ENCODE assay signal across 24 mouse cellular contexts in genomic region chr5:28568417-28568816, GRCm38 (mm10).
A peak's percentile ranks its signal among the peaks of the same experiment; 100 is the strongest.
DNase-seq lines count a peak whose midpoint lies in the region; ATAC-seq and TF ChIP-seq lines count a peak whose summit lies in the region.
"Had no signal": no experiment of that assay in that cellular context is flagged by ENCODE, and none has a peak within 500 bp of the region (broad histone marks: within the 10 kb centered on the region; RNA-seq: fewer than 3 reads in every experiment).

No protein-coding gene starts in this region.

- no peaks in the 10 kb centered on the region for H3K9me3 ChIP-seq in midbrain, embryonic 10.5 days (replicated peaks)
- H3K9me3 ChIP-seq in midbrain, embryonic 15.5 days = no peaks in the 10 kb centered on the region
- H3K9me3 ChIP-seq in hindbrain, embryonic 14.5 days (ENCODE audit: control insufficient read depth, low read length) = no peaks in the 10 kb centered on the region
- no peaks in the 10 kb centered on the region for H3K9me3 ChIP-seq in midbrain, postnatal 0 days (ENCODE audit: low read length)
- H3K9me3 ChIP-seq in intestine, embryonic 15.5 days = no peaks in the 10 kb centered on the region
- H3K9me3 ChIP-seq: forebrain, embryonic 10.5 days; limb, embryonic 12.5 days; liver, embryonic 13.5 days; midbrain, embryonic 12.5 days had no signal

- no peak for TF ChIP-seq CTCF in midbrain, postnatal 0 days (IDR thresholded peaks at IDR 0.05)

- no peaks in the 10 kb centered on the region for H3K27me3 ChIP-seq in midbrain, embryonic 10.5 days (ENCODE audit: low read depth, poor library complexity, severe bottlenecking)
- H3K27me3 ChIP-seq in midbrain, embryonic 15.5 days (replicated peaks) = no peaks in the 10 kb centered on the region
- no peaks in the 10 kb centered on the region for H3K27me3 ChIP-seq in hindbrain, embryonic 14.5 days (ENCODE audit: control insufficient read depth, insufficient read depth, low read length)
- H3K27me3 ChIP-seq in midbrain, postnatal 0 days (ENCODE audit: insufficient read depth, low read length) = no peaks in the 10 kb centered on the region
- no peaks in the 10 kb centered on the region for H3K27me3 ChIP-seq in intestine, embryonic 15.5 days (replicated peaks)
- H3K27me3 ChIP-seq: limb, embryonic 12.5 days; liver, embryonic 13.5 days; midbrain, embryonic 12.5 days had no signal

- peak; percentile 46 for DNase-seq in adrenal gland, adult 2 months
- no peak for DNase-seq in adrenal gland, adult 18-20 months (ENCODE audit: low spot score in 2 of 2)
- no peak for DNase-seq in midbrain, embryonic 10.5 days (ENCODE audit: low spot score)
- DNase-seq in hindbrain, embryonic 14.5 days (ENCODE audit: low spot score) = no peak
- peak; percentile 12 for DNase-seq in midbrain, postnatal 0 days (ENCODE audit: low spot score)
- no peak for DNase-seq in thymus, postnatal 25 days
- DNase-seq: cerebellum, adult 11 months; cerebellum, postnatal 10 days; gastrocnemius, postnatal 10 days; heart, adult 18-20 months; heart, postnatal 36 days; kidney, postnatal 36 days; liver, embryonic 13.5 days; lung, embryonic 14.5 days; lung, postnatal 4 days; thymus, postnatal 14 days had no signal

- no peak overlapping the region for H3K9ac ChIP-seq in midbrain, embryonic 15.5 days
- H3K9ac ChIP-seq in hindbrain, embryonic 14.5 days = no peak overlapping the region
- no peak overlapping the region for H3K9ac ChIP-seq in midbrain, postnatal 0 days (replicated peaks; ENCODE audit: low read length, poor library complexity, severe bottlenecking)
- H3K9ac ChIP-seq in intestine, embryonic 15.5 days = no peak overlapping the region
- H3K9ac ChIP-seq: limb, embryonic 12.5 days; liver, embryonic 13.5 days; lung, embryonic 14.5 days; midbrain, embryonic 12.5 days had no signal

- H3K27ac ChIP-seq in midbrain, embryonic 10.5 days (replicated peaks) = peak overlapping the region; percentile 28
- H3K27ac ChIP-seq in midbrain, embryonic 15.5 days = no peak overlapping the region
- no peak overlapping the region for H3K27ac ChIP-seq in hindbrain, embryonic 14.5 days
- no peak overlapping the region; the same call in 1 of the 2 replicates for H3K27ac ChIP-seq in midbrain, postnatal 0 days (ENCODE audit: low read depth, low read length)
- H3K27ac ChIP-seq in intestine, embryonic 15.5 days = no peak overlapping the region
- H3K27ac ChIP-seq: forebrain, embryonic 10.5 days; limb, embryonic 12.5 days; liver, embryonic 13.5 days; midbrain, embryonic 12.5 days had no signal

- no peak; the same call in 1 of the 2 replicates for ATAC-seq in midbrain, embryonic 15.5 days (replicated peaks)
- ATAC-seq in hindbrain, embryonic 14.5 days (ENCODE audit: low FRiP score) = peak; percentile 27; the same call in 1 of the 2 replicates
- ATAC-seq in midbrain, postnatal 0 days (ENCODE audit: low FRiP score) = no peak
- no peak for ATAC-seq in intestine, embryonic 15.5 days
- ATAC-seq: activated CD4-positive, CD25-positive, alpha-beta regulatory T cell, adult 4 months; CD4-positive, CD25-positive, alpha-beta regulatory T cell, adult 4 months; intestine, embryonic 16.5 days had no signal

- H3K4me1 ChIP-seq in midbrain, embryonic 10.5 days = peaks cover 31% of the 10 kb centered on the region
- H3K4me1 ChIP-seq in midbrain, embryonic 15.5 days = no peaks in the 10 kb centered on the region
- 0 out of 2 replicates have a peak, but pooled peaks cover 6% of the 10 kb centered on the region for H3K4me1 ChIP-seq in hindbrain, embryonic 14.5 days (replicated peaks; ENCODE audit: control insufficient read depth, insufficient read depth, low read length)
- H3K4me1 ChIP-seq in midbrain, postnatal 0 days (ENCODE audit: insufficient read depth, low read length) = 0 out of 2 replicates have a peak, but pooled peaks cover 6% of the 10 kb centered on the region
- H3K4me1 ChIP-seq in intestine, embryonic 15.5 days (replicated peaks) = 0 out of 2 replicates have a peak, but pooled peaks cover 5% of the 10 kb centered on the region
- H3K4me1 ChIP-seq: limb, embryonic 12.5 days; liver, embryonic 13.5 days had no signal

- H3K4me3 ChIP-seq in midbrain, embryonic 10.5 days = no peak overlapping the region
- H3K4me3 ChIP-seq in midbrain, embryonic 15.5 days = no peak overlapping the region
- no peak overlapping the region for H3K4me3 ChIP-seq in hindbrain, embryonic 14.5 days (replicated peaks; ENCODE audit: low read length)
- H3K4me3 ChIP-seq in midbrain, postnatal 0 days (ENCODE audit: low read depth, low read length) = no peak overlapping the region
- H3K4me3 ChIP-seq in intestine, embryonic 15.5 days (replicated peaks) = no peak overlapping the region
- H3K4me3 ChIP-seq: forebrain, embryonic 10.5 days; limb, embryonic 12.5 days; liver, embryonic 13.5 days; midbrain, embryonic 12.5 days had no signal

- H3K36me3 ChIP-seq in midbrain, embryonic 10.5 days = no peaks in the 10 kb centered on the region
- H3K36me3 ChIP-seq in midbrain, embryonic 15.5 days (replicated peaks) = no peaks in the 10 kb centered on the region
- H3K36me3 ChIP-seq in hindbrain, embryonic 14.5 days (replicated peaks; ENCODE audit: control insufficient read depth, insufficient read depth) = no peaks in the 10 kb centered on the region
- no peaks in the 10 kb centered on the region for H3K36me3 ChIP-seq in midbrain, postnatal 0 days (ENCODE audit: insufficient read depth, low read length)
- H3K36me3 ChIP-seq in intestine, embryonic 15.5 days = no peaks in the 10 kb centered on the region
- H3K36me3 ChIP-seq: forebrain, embryonic 10.5 days; limb, embryonic 12.5 days; liver, embryonic 13.5 days; midbrain, embryonic 12.5 days had no signal

- H3K4me2 ChIP-seq in midbrain, embryonic 15.5 days = no peak overlapping the region
- H3K4me2 ChIP-seq in hindbrain, embryonic 14.5 days (replicated peaks) = no peak overlapping the region
- H3K4me2 ChIP-seq in midbrain, postnatal 0 days (ENCODE audit: low read depth, low read length, poor library complexity, severe bottlenecking) = no peak overlapping the region
- no peak overlapping the region for H3K4me2 ChIP-seq in intestine, embryonic 15.5 days (replicated peaks)
- H3K4me2 ChIP-seq: limb, embryonic 12.5 days; liver, embryonic 13.5 days; lung, embryonic 14.5 days; midbrain, embryonic 12.5 days had no signal

Comparison
In these comparisons a context has a peak if more than half of its experiments do, and no peak if none do; other contexts are left out.
1. DNase-seq: peak in adrenal gland, adult 2 months (single experiment) and midbrain, postnatal 0 days (single experiment); none in adrenal gland, adult 18-20 months (0 of 2), midbrain, embryonic 10.5 days (single experiment), hindbrain, embryonic 14.5 days (single experiment) and thymus, postnatal 25 days (single experiment).